Mouse (Mus musculus) embryonic facial prominence, embryonic 13.5 days (tissue): ENCODE measurements around the gene Chid1. TPM values are rescaled to one million over a fixed set of nuclear protein-coding genes. Genes with fewer than 3 reads are reported as not detected.
A peak's percentile ranks its signal among the peaks of the same experiment; 100 is the strongest.

ENCODE experiments used
- ATAC-seq: fragments of 200-750 bp; cut with Nextera tagmentation; 2 replicates; pipeline ENCODE4 v1.8.0; 2017; ENCODE audit warnings: low read depth; ENCODE audit not compliant: insufficient number of reproducible peaks, insufficient read depth, low FRiP score, low TSS enrichment
- H3K27ac ChIP-seq: fragments of 300-500 bp; sonication (generic); 2 replicates; pipeline ENCODE4 v1.5.1; 2015; ENCODE audit warnings: moderate library complexity, mild to moderate bottlenecking, inconsistent platforms
- H3K27me3 ChIP-seq: fragments of 300-500 bp; sonication (generic); 2 replicates; pipeline ENCODE4 v1.6.1; 2015; ENCODE audit warnings: mild to moderate bottlenecking, inconsistent platforms
- H3K36me3 ChIP-seq: fragments of 300-500 bp; sonication (generic); 2 replicates; pipeline ENCODE4 v1.6.1; 2015; ENCODE audit warnings: mild to moderate bottlenecking, inconsistent platforms
- H3K4me1 ChIP-seq: fragments of 300-500 bp; sonication (generic); 2 replicates; pipeline ENCODE4 v1.6.1; 2015; ENCODE audit warnings: inconsistent platforms
- H3K4me2 ChIP-seq: fragments of 300-500 bp; sonication (generic); 2 replicates; pipeline ENCODE4 v1.6.1; 2015; ENCODE audit warnings: moderate library complexity, mild to moderate bottlenecking, inconsistent platforms
- H3K4me3 ChIP-seq: fragments of 300-500 bp; sonication (generic); 2 replicates; pipeline ENCODE4 v1.5.1; 2015; ENCODE audit warnings: mild to moderate bottlenecking, inconsistent platforms
- H3K9ac ChIP-seq: fragments of 300-500 bp; sonication (generic); 2 replicates; pipeline ENCODE4 v1.6.1; 2015; ENCODE audit warnings: mild to moderate bottlenecking, inconsistent platforms
- H3K9me3 ChIP-seq: fragments of 300-500 bp; sonication (generic); 2 replicates; pipeline ENCODE4 v1.6.1; 2016; ENCODE audit warnings: inconsistent platforms
- WGBS: fragments of 180-500 bp; shearing (Covaris S2); methylation state at CpG from one replicate; pipeline ENCODE4 v1.1.7; 2015; ENCODE audit warnings: mixed read lengths; 5-methylcytosine and 5-hydroxymethylcytosine counted together
- polyA plus RNA-seq: library from polyadenylated mRNA; unstranded; fragments of >200 nt; fragmentation: Nextera tagmentation; extraction: Ambion mirVana; gene quantifications from 2 replicates; pipeline ENCODE4 v1.2.1, GENCODE M21; 2015

Gene Chid1
- polyA plus RNA-seq, 1 experiment from 2014 or later, result 40.5 TPM

GRCm38 (mm10) chr7:141497600-141497999 lies 42.1 kb downstream of the Chid1 start:
- no peak for ATAC-seq
- no peak overlapping the region for H3K9ac ChIP-seq
- H3K27ac ChIP-seq, result no peak overlapping the region
- H3K4me1 ChIP-seq, result no peaks in the 10 kb centered on the region
- H3K27me3 ChIP-seq, result no peaks in the 10 kb centered on the region
- H3K36me3 ChIP-seq, result peaks cover 59% of the 10 kb centered on the region
- H3K9me3 ChIP-seq, result no peaks in the 10 kb centered on the region
- H3K4me2 ChIP-seq, result no peak overlapping the region
- H3K4me3 ChIP-seq, result no peak overlapping the region
- WGBS, result 94% methylated on average over 3 of the region's 3 CpGs

GRCm38 (mm10) chr7:141495940-141496339 lies 43.7 kb downstream of the Chid1 start:
- H3K9me3 ChIP-seq, result no peaks in the 10 kb centered on the region
- H3K9ac ChIP-seq, result no peak overlapping the region
- peaks cover 58% of the 10 kb centered on the region for H3K36me3 ChIP-seq
- no peaks in the 10 kb centered on the region for H3K4me1 ChIP-seq
- H3K27ac ChIP-seq, result no peak overlapping the region
- no peak for ATAC-seq
- H3K27me3 ChIP-seq, result no peaks in the 10 kb centered on the region
- H3K4me2 ChIP-seq, result no peak overlapping the region
- WGBS, result 86% methylated on average over 4 of the region's 4 CpGs
- H3K4me3 ChIP-seq, result no peak overlapping the region

- Histone ChIP-seq H3K27ac (no peak overlapping the region), H3K4me1 (no peaks in the 10 kb centered on the region), H3K27me3 (no peaks in the 10 kb centered on the region), H3K36me3 (peaks cover 56% of the 10 kb centered on the region), H3K9me3 (no peaks in the 10 kb centered on the region), H3K4me3 (no peak overlapping the region), H3K9ac (no peak overlapping the region), H3K4me2 (no peak overlapping the region)
- no peak for ATAC-seq
- WGBS, result 93% methylated on average over 2 of the region's 2 CpGs
Measured at GRCm38 (mm10) chr7:141495379-141495778, 44.3 kb downstream of the Chid1 start.

GRCm38 (mm10) chr7:141493729-141494128 lies 45.9 kb downstream of the Chid1 start:
- Histone ChIP-seq H3K36me3 (peaks cover 43% of the 10 kb centered on the region), H3K9me3 (no peaks in the 10 kb centered on the region), H3K9ac (no peak overlapping the region), H3K4me1 (no peaks in the 10 kb centered on the region), H3K4me3 (no peak overlapping the region), H3K27ac (no peak overlapping the region), H3K27me3 (no peaks in the 10 kb centered on the region), H3K4me2 (no peak overlapping the region)
- ATAC-seq, result no peak
- 82% methylated on average over 1 of the region's 1 CpGs for WGBS

- WGBS, result 89% methylated on average over 5 of the region's 5 CpGs
- H3K4me2 ChIP-seq, result no peak overlapping the region
- ATAC-seq, result no peak
- H3K27ac ChIP-seq, result no peak overlapping the region; the same call in 1 of the 2 replicates
- peaks cover 42% of the 10 kb centered on the region for H3K36me3 ChIP-seq
- H3K9ac ChIP-seq, result no peak overlapping the region
- no peaks in the 10 kb centered on the region for H3K9me3 ChIP-seq
- H3K27me3 ChIP-seq, result no peaks in the 10 kb centered on the region
- H3K4me3 ChIP-seq, result no peak overlapping the region
- H3K4me1 ChIP-seq, result no peaks in the 10 kb centered on the region
Measured at GRCm38 (mm10) chr7:141492738-141493137, 46.9 kb downstream of the Chid1 start.

- Histone ChIP-seq H3K4me2 (no peak overlapping the region), H3K9me3 (no peaks in the 10 kb centered on the region), H3K9ac (no peak overlapping the region), H3K27ac (no peak overlapping the region), H3K4me1 (no peaks in the 10 kb centered on the region), H3K4me3 (no peak overlapping the region), H3K36me3 (peaks cover 30% of the 10 kb centered on the region), H3K27me3 (no peaks in the 10 kb centered on the region)
- WGBS, result 81% methylated on average over 2 of the region's 2 CpGs
- no peak for ATAC-seq
Measured at GRCm38 (mm10) chr7:141491151-141491550, 48.5 kb downstream of the Chid1 start.

GRCm38 (mm10) chr7:141487141-141487540 lies 52.5 kb downstream of the Chid1 start:
- 73% methylated on average over 7 of the region's 7 CpGs for WGBS
- Histone ChIP-seq H3K36me3 (peaks cover 8% of the 10 kb centered on the region), H3K4me2 (no peak overlapping the region), H3K27ac (no peak overlapping the region), H3K4me1 (peaks cover 7% of the 10 kb centered on the region), H3K27me3 (peaks cover 26% of the 10 kb centered on the region), H3K4me3 (no peak overlapping the region), H3K9ac (0 out of 2 replicates have a peak overlapping the region, but pooled peaks have one; percentile 32), H3K9me3 (no peaks in the 10 kb centered on the region)
- no peak for ATAC-seq

GRCm38 (mm10) chr7:141486239-141486638 lies 53.4 kb downstream of the Chid1 start:
- 83% methylated on average over 1 of the region's 1 CpGs for WGBS
- H3K4me2 ChIP-seq, result no peak overlapping the region
- H3K36me3 ChIP-seq, result no peaks in the 10 kb centered on the region
- peaks cover 16% of the 10 kb centered on the region for H3K4me1 ChIP-seq
- no peak overlapping the region for H3K4me3 ChIP-seq
- no peaks in the 10 kb centered on the region for H3K9me3 ChIP-seq
- no peak for ATAC-seq
- no peak overlapping the region for H3K27ac ChIP-seq
- H3K9ac ChIP-seq, result no peak overlapping the region
- H3K27me3 ChIP-seq, result peaks cover 35% of the 10 kb centered on the region

- no peaks in the 10 kb centered on the region for H3K9me3 ChIP-seq
- ATAC-seq, result no peak
- H3K36me3 ChIP-seq, result no peaks in the 10 kb centered on the region
- 91% methylated on average over 2 of the region's 2 CpGs for WGBS
- H3K4me3 ChIP-seq, result no peak overlapping the region
- no peak overlapping the region for H3K9ac ChIP-seq
- no peak overlapping the region for H3K27ac ChIP-seq
- H3K4me2 ChIP-seq, result no peak overlapping the region
- H3K4me1 ChIP-seq, result peaks cover 22% of the 10 kb centered on the region
- H3K27me3 ChIP-seq, result peaks cover 40% of the 10 kb centered on the region
Measured at GRCm38 (mm10) chr7:141485606-141486005, 54.1 kb downstream of the Chid1 start.

- Histone ChIP-seq H3K4me1 (peaks cover 22% of the 10 kb centered on the region), H3K36me3 (no peaks in the 10 kb centered on the region), H3K27me3 (peaks cover 40% of the 10 kb centered on the region), H3K27ac (no peak overlapping the region), H3K4me3 (no peak overlapping the region), H3K4me2 (no peak overlapping the region), H3K9ac (no peak overlapping the region), H3K9me3 (no peaks in the 10 kb centered on the region)
- WGBS, result 62% methylated on average over 2 of the region's 2 CpGs
- no peak for ATAC-seq
Measured at GRCm38 (mm10) chr7:141485186-141485585, 54.5 kb downstream of the Chid1 start.

GRCm38 (mm10) chr7:141484186-141485120 lies 55.2 kb downstream of the Chid1 start:
- Histone ChIP-seq H3K9me3 (no peaks in the 10 kb centered on the region), H3K27me3 (peaks cover 40% of the 10 kb centered on the region), H3K36me3 (no peaks in the 10 kb centered on the region), H3K4me3 (no peak overlapping the region), H3K9ac (no peak overlapping the region), H3K27ac (no peak overlapping the region), H3K4me2 (no peak overlapping the region), H3K4me1 (peaks cover 22% of the 10 kb centered on the region)
- ATAC-seq, result no peak
- 66% methylated on average over 5 of the region's 5 CpGs for WGBS

- 72% methylated on average over 6 of the region's 6 CpGs for WGBS
- peaks cover 40% of the 10 kb centered on the region for H3K27me3 ChIP-seq
- peaks cover 25% of the 10 kb centered on the region for H3K4me1 ChIP-seq
- H3K4me3 ChIP-seq, result no peak overlapping the region
- no peaks in the 10 kb centered on the region for H3K36me3 ChIP-seq
- H3K27ac ChIP-seq, result no peak overlapping the region
- peak overlapping the region; percentile 99; the same call in 1 of the 2 replicates for H3K4me2 ChIP-seq
- no peaks in the 10 kb centered on the region for H3K9me3 ChIP-seq
- ATAC-seq, result no peak
- 0 out of 2 replicates have a peak overlapping the region, but pooled peaks have one; percentile 16 for H3K9ac ChIP-seq
Measured at GRCm38 (mm10) chr7:141483114-141483653, 56.5 kb downstream of the Chid1 start.
